Mouse (Mus musculus) forebrain, embryonic 12.5 days (tissue): ENCODE data around the gene Rpl29. TPM values are rescaled to one million over a fixed set of nuclear protein-coding genes. Genes with fewer than 3 reads are reported as not detected.
A peak's percentile ranks its signal among the peaks of the same experiment; 100 is the strongest.

ENCODE experiments used
- ATAC-seq: fragments of 200-750 bp; cut with Nextera tagmentation; 2 replicates; pipeline ENCODE4 v1.8.0; 2017; ENCODE audit warnings: moderate TSS enrichment; ENCODE audit not compliant: low FRiP score
- H3K27ac ChIP-seq: fragments of 300-500 bp; sonication (generic); 2 replicates; pipeline ENCODE4 v1.5.1; 2016; ENCODE audit warnings: mild to moderate bottlenecking
- H3K27me3 ChIP-seq: fragments of 300-500 bp; sonication (generic); 2 replicates; pipeline ENCODE4 v1.6.1; 2016; ENCODE audit warnings: mild to moderate bottlenecking
- H3K36me3 ChIP-seq: fragments of 300-500 bp; sonication (generic); replicated peaks from 2 replicates; pipeline ENCODE4 v1.6.1; 2016; ENCODE audit warnings: mild to moderate bottlenecking
- H3K4me1 ChIP-seq: fragments of 300-500 bp; sonication (generic); 2 replicates; pipeline ENCODE4 v1.6.1; 2016
- H3K4me2 ChIP-seq: fragments of 300-500 bp; sonication (generic); 2 replicates; pipeline ENCODE4 v1.6.1; 2016; ENCODE audit warnings: mild to moderate bottlenecking, moderate library complexity
- H3K4me3 ChIP-seq: fragments of 300-500 bp; sonication (generic); replicated peaks from 2 replicates; pipeline ENCODE4 v1.5.1; 2016; ENCODE audit warnings: mild to moderate bottlenecking
- H3K9ac ChIP-seq: fragments of 300-500 bp; sonication (generic); 2 replicates; pipeline ENCODE4 v1.6.1; 2016; ENCODE audit warnings: mild to moderate bottlenecking
- H3K9me3 ChIP-seq: fragments of 300-500 bp; sonication (generic); 2 replicates; pipeline ENCODE4 v1.6.1; 2016
- WGBS: fragments of 180-500 bp; shearing (Covaris S2); methylation state at CpG from one replicate; pipeline ENCODE4 v1.1.7; 2016; 5-methylcytosine and 5-hydroxymethylcytosine counted together
- polyA plus RNA-seq: library from polyadenylated mRNA; unstranded; fragments of >200 nt; fragmentation: Nextera tagmentation; extraction: Ambion mirVana; gene quantifications from 2 replicates; pipeline ENCODE4 v1.2.1, GENCODE M21; 2016

The Rpl29 gene
- polyA plus RNA-seq, 1 experiment from 2014 or later = 770 TPM

DNA sequence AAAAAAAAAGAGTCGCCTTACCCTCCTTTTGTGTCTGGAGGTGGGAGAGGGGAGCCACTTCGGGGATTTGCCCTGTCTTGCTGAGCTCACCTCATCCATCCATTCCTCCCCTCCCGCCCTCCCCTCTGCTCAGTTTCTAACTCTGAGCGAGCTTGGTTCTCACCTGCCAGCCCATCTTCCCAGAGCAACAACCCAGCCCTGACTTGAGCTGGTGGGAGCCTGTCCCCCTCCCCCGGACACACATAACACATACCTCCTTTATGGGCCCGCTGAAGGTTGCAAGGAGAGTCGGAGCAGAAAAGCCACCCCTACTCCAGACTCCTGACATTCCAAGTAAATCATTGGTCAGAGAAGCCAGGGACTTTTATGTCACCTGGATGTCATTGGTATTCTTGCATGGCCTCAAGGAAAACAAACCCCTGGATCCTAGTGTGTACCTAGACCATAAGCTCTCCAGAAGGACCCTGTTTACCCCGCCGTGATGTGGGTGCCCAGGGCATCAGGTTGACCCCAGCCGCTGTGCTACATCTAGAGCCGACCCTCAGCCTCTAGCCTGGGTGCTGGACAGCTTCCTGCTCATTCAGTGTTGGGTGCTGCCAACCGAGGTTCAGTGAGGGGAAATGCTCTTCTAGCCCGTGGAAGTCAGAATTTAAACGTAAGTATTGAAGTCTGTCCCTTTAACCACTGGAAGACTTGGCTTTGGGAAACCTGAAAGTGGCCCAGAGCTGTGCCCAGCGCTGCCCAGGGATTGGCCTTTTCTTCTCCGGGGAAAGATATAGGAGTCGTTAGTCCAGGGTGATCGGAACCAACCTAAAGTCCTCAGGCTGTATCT, 8.0 kb upstream of the Rpl29 start:
- Histone ChIP-seq H3K9ac (peak overlapping the region; percentile 2; the same call in 1 of the 2 replicates), H3K4me1 (peaks cover 34% of the 10 kb centered on the region), H3K27me3 (peaks cover 10% of the 10 kb centered on the region; the same call in 1 of the 2 replicates), H3K27ac (peak overlapping the region; percentile 70), H3K9me3 (no peaks in the 10 kb centered on the region), H3K36me3 (no peaks in the 10 kb centered on the region), H3K4me2 (peak overlapping the region; percentile 38), H3K4me3 (no peak overlapping the region)
- ATAC-seq = 0 out of 2 replicates have a peak, but pooled peaks have one; percentile 16
- 7% methylated on average over 16 of the region's 18 CpGs for WGBS

GRCm38 (mm10) chr9:106421865-106422160, 7.4 kb upstream of the Rpl29 start:
- no peaks in the 10 kb centered on the region for H3K36me3 ChIP-seq
- no peak overlapping the region for H3K9ac ChIP-seq
- peak overlapping the region; percentile 70; the same call in 1 of the 2 replicates for H3K27ac ChIP-seq
- H3K9me3 ChIP-seq = no peaks in the 10 kb centered on the region
- peak overlapping the region; percentile 38 for H3K4me2 ChIP-seq
- peaks cover 10% of the 10 kb centered on the region; the same call in 1 of the 2 replicates for H3K27me3 ChIP-seq
- no peak overlapping the region for H3K4me3 ChIP-seq
- peaks cover 34% of the 10 kb centered on the region for H3K4me1 ChIP-seq
- 0% methylated on average over 3 of the region's 3 CpGs for WGBS
- peak; percentile 66 for ATAC-seq

DNA sequence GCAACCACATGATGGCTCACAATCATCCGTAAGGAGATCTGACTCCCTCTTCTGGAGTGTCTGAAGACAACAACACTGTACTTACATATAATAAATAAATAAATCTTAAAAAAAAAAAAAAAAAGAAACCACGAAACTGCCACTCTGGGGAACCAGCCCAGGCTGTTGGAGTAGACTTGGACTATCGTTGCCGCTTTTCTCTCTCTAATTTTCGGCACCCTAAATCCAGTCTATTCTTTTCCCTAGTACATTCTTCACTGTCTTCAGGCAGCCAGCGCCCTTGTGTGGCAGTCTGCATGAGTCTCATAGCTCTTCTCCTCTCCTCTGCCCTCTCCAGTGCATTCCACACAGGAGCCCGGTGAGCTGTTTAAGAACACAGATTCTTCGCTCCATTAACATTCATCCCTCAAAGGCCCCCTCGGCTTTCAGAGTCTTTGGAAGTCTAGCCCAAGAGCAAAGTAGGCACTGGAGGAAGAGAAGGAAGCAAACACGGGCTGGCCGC, 484 bp upstream of the Rpl29 start:
- WGBS = 20% methylated on average over 11 of the region's 11 CpGs
- Histone ChIP-seq H3K4me1 (peaks cover 13% of the 10 kb centered on the region), H3K4me3 (peak overlapping the region; percentile 70), H3K27ac (peak overlapping the region; percentile 97), H3K9me3 (no peaks in the 10 kb centered on the region), H3K27me3 (no peaks in the 10 kb centered on the region), H3K9ac (peak overlapping the region; percentile 69), H3K4me2 (peak overlapping the region; percentile 63), H3K36me3 (peaks cover 32% of the 10 kb centered on the region)
- ATAC-seq = peak; percentile 66

- H3K36me3 ChIP-seq = peaks cover 43% of the 10 kb centered on the region
- H3K27me3 ChIP-seq = no peaks in the 10 kb centered on the region
- H3K4me3 ChIP-seq = peak overlapping the region; percentile 70
- H3K4me1 ChIP-seq = peaks cover 13% of the 10 kb centered on the region
- ATAC-seq = no peak
- 4% methylated on average over 4 of the region's 4 CpGs for WGBS
- H3K4me2 ChIP-seq = peak overlapping the region; percentile 63
- peak overlapping the region; percentile 98 for H3K9ac ChIP-seq
- H3K9me3 ChIP-seq = no peaks in the 10 kb centered on the region
- H3K27ac ChIP-seq = peak overlapping the region; percentile 97
Observed at GRCm38 (mm10) chr9:106430015-106430264, 686 bp downstream of the Rpl29 start.

GRCm38 (mm10) chr9:106433389-106433788, 4.1 kb downstream of the Rpl29 start:
- Histone ChIP-seq H3K4me1 (peaks cover 30% of the 10 kb centered on the region), H3K4me2 (no peak overlapping the region), H3K36me3 (peaks cover 47% of the 10 kb centered on the region), H3K27me3 (no peaks in the 10 kb centered on the region), H3K27ac (no peak overlapping the region), H3K4me3 (no peak overlapping the region), H3K9me3 (no peaks in the 10 kb centered on the region), H3K9ac (0 out of 2 replicates have a peak overlapping the region, but pooled peaks have one; percentile 12)
- 78% methylated on average over 7 of the region's 7 CpGs for WGBS
- ATAC-seq = no peak

DNA sequence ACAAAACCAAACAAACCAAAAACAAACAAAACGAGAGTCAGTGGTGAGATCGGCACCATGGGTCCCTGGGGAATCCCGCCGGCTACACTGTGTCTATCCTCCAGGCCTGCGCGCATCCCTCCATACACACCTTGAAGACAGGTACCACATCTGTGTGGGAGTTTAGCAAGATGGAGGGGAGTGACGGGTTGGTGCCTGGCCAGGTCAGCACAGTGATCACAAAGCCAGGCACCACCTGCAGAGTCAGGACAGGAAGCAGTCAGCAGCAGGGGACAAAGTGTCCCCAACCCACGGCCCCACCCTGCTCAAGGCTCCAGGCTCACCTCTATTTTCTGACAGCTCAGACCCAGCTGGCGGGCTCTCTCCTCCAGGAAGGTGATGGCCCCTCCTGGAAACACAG, 7.3 kb downstream of the Rpl29 start:
- no peak overlapping the region for H3K4me3 ChIP-seq
- no peaks in the 10 kb centered on the region for H3K27me3 ChIP-seq
- H3K4me1 ChIP-seq = peaks cover 26% of the 10 kb centered on the region
- H3K4me2 ChIP-seq = no peak overlapping the region
- WGBS = 86% methylated on average over 9 of the region's 9 CpGs
- no peaks in the 10 kb centered on the region for H3K9me3 ChIP-seq
- H3K36me3 ChIP-seq = peaks cover 36% of the 10 kb centered on the region
- H3K9ac ChIP-seq = no peak overlapping the region
- no peak overlapping the region for H3K27ac ChIP-seq
- no peak for ATAC-seq

GRCm38 (mm10) chr9:106442680-106443079, 13.4 kb downstream of the Rpl29 start:
- Histone ChIP-seq H3K4me2 (no peak overlapping the region), H3K9ac (no peak overlapping the region), H3K27me3 (no peaks in the 10 kb centered on the region), H3K27ac (no peak overlapping the region), H3K36me3 (no peaks in the 10 kb centered on the region), H3K4me1 (peaks cover 30% of the 10 kb centered on the region), H3K4me3 (no peak overlapping the region), H3K9me3 (no peaks in the 10 kb centered on the region)
- no peak for ATAC-seq
- WGBS = 76% methylated on average over 5 of the region's 5 CpGs

DNA sequence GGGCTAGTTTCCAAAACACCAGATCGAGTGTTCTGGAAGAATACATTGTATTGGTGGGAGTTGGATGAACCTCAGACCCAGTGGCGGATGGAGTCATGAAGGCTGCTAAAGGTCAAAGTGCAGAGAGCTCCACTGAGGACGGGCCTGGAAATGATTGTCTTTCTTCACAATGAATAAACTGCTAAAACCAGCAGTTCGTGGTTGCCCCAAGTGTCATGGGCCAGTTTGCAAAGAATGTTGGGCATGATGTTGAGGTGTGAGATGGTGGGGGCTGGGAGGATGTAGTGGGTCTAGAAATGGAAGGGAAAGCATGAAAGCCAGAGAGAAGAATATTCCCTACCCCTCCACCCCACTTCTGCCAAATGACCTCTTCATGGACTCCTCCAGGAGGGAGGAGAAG, 15.6 kb downstream of the Rpl29 start:
- Histone ChIP-seq H3K36me3 (no peaks in the 10 kb centered on the region), H3K9me3 (no peaks in the 10 kb centered on the region), H3K27ac (no peak overlapping the region), H3K4me2 (no peak overlapping the region), H3K4me1 (peaks cover 34% of the 10 kb centered on the region), H3K27me3 (no peaks in the 10 kb centered on the region), H3K9ac (no peak overlapping the region), H3K4me3 (no peak overlapping the region)
- no peak for ATAC-seq
- 80% methylated on average over 4 of the region's 4 CpGs for WGBS

DNA sequence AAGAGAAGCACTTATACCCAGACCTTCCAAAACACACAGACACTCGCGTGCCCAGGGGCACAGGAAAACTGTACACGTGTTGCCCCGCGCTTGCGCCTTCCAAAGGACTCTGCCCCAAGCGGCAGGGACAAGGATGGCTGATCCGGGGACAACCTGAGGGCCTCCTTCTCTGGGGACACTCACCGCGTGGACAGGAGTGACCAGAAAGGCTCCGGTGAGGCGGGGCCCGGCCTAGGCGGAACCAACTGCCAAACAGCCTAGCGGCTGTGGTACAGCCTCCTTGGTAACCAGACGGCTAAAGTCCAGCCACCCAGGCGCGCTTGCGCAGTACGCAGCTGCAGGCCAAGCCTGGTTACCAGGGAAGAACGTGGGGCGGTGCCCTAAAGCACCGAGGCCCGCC, 18.1 kb downstream of the Rpl29 start, which contains the start of the genes Abhd14b and Abhd14a:
TSS of gene Abhd14b (plus strand) at position 112 of the 400 bp plus-strand sequence.
TSS of gene Abhd14a (minus strand) at position 331 of the 400 bp plus-strand sequence.
- H3K27me3 ChIP-seq = no peaks in the 10 kb centered on the region
- H3K9me3 ChIP-seq = no peaks in the 10 kb centered on the region
- H3K27ac ChIP-seq = peak within 1 kb of the TSS; percentile 65
- WGBS = under 1% methylated on average over 24 of the region's 24 CpGs
- H3K4me1 ChIP-seq = peaks cover 56% of the 10 kb centered on the region
- H3K4me3 ChIP-seq = peak within 1 kb of the TSS; percentile 49
- peak within 1 kb of the TSS; percentile 74 for H3K4me2 ChIP-seq
- peak within 1 kb of the TSS; percentile 64 for H3K9ac ChIP-seq
- no peaks in the 10 kb centered on the region for H3K36me3 ChIP-seq
- peak; percentile 85 for ATAC-seq

GRCm38 (mm10) chr9:106447951-106448350, 18.7 kb downstream of the Rpl29 start:
- H3K4me1 ChIP-seq = peaks cover 62% of the 10 kb centered on the region
- peak overlapping the region; percentile 49 for H3K4me3 ChIP-seq
- no peaks in the 10 kb centered on the region for H3K36me3 ChIP-seq
- 42% methylated on average over 9 of the region's 9 CpGs for WGBS
- peak overlapping the region; percentile 64; the same call in 1 of the 2 replicates for H3K9ac ChIP-seq
- ATAC-seq = 0 out of 2 replicates have a peak, but pooled peaks have one; percentile 0
- H3K27me3 ChIP-seq = no peaks in the 10 kb centered on the region
- H3K9me3 ChIP-seq = no peaks in the 10 kb centered on the region
- H3K4me2 ChIP-seq = peak overlapping the region; percentile 74
- peak overlapping the region; percentile 63 for H3K27ac ChIP-seq

DNA sequence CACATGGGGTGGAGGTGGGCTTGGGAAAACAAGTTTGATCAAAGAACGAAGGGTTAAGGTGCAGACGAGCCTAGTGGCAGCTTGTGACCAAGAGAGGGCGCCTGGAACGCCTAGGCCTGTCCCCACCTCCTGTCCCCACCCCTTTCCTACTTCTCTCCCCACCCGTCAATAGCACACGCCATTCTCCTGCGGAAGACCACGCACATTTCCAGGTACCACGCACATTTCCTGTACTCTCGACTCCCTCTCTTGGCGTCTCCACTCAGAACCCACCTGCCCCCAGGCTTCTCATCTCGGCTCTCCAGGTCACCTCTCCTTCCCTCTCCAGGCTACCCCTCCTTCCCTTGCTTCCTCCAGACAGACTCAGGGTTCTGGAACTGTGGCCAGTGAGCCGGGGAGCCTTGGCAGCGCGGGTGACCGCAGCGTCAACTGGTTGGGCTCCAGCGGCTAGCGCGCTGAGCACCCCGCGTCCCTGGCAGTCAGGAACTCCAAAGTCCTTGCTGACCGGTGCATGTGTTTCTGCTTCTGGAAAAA, 19.3 kb downstream of the Rpl29 start:
- H3K4me3 ChIP-seq = peak overlapping the region; percentile 38
- peaks cover 66% of the 10 kb centered on the region for H3K4me1 ChIP-seq
- H3K9ac ChIP-seq = peak overlapping the region; percentile 56; the same call in 1 of the 2 replicates
- H3K27me3 ChIP-seq = no peaks in the 10 kb centered on the region
- WGBS = under 1% methylated on average over 23 of the region's 23 CpGs
- peak overlapping the region; percentile 68 for H3K4me2 ChIP-seq
- H3K36me3 ChIP-seq = no peaks in the 10 kb centered on the region
- peak; percentile 39 for ATAC-seq
- H3K9me3 ChIP-seq = no peaks in the 10 kb centered on the region
- peak overlapping the region; percentile 65; the same call in 1 of the 2 replicates for H3K27ac ChIP-seq

DNA sequence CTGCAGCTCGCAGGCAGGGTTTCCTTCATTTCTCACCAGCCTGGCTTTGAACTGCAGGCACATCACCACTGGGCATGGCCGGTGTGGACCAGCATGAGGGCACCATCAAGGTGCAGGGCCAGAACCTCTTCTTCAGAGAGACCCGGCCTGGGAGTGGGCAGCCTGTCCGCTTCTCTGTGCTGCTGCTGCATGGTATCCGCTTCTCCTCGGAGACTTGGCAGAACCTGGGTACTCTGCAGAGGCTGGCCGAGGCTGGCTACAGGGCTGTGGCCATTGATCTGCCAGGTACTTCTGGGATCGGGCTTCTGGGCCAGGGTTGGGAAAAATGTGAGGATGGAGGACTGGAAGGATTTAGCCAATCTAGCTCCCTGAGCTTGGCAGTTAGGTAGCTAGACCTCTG, 20.7 kb downstream of the Rpl29 start:
- whole genome bisulfite sequencing = 88% methylated on average over 8 of the region's 8 CpGs
- Histone ChIP-seq H3K36me3 (no peaks in the 10 kb centered on the region), H3K4me3 (no peak overlapping the region), H3K27me3 (no peaks in the 10 kb centered on the region), H3K4me2 (no peak overlapping the region), H3K9ac (no peak overlapping the region), H3K27ac (no peak overlapping the region), H3K4me1 (peaks cover 68% of the 10 kb centered on the region), H3K9me3 (no peaks in the 10 kb centered on the region)
- ATAC-seq = no peak
